Mouse (Mus musculus) bone marrow, adult 2 months (tissue): ENCODE measurements around the gene Cmtm4. TPM values are rescaled to one million over a fixed set of nuclear protein-coding genes. Genes with fewer than 3 reads are reported as not detected.

ENCODE experiments used
- H3K27ac ChIP-seq: fragments of 200-500 bp; 2 replicates; pipeline ENCODE4 v1.5.1; 2012; ENCODE audit warnings: low read depth, mild to moderate bottlenecking, control low read depth, inconsistent platforms, low read length; ENCODE audit not compliant: control insufficient read depth, poor library complexity, insufficient read depth
- H3K4me1 ChIP-seq: fragments of 200-500 bp; 2 replicates; pipeline ENCODE4 v1.6.1; 2011; ENCODE audit warnings: low read length; ENCODE audit not compliant: control insufficient read depth, insufficient read depth
- H3K4me3 ChIP-seq: fragments of 200-500 bp; replicated peaks from 2 replicates; pipeline ENCODE3; 2011; ENCODE audit warnings: mild to moderate bottlenecking, low read depth, low read length, control low read depth; ENCODE audit not compliant: control insufficient read depth
- CTCF ChIP-seq: fragments of 200-500 bp; IDR thresholded peaks from 2 replicates; pipeline ENCODE4 v1.5.1; 2011; ENCODE audit warnings: low read length, control low read depth; ENCODE audit not compliant: control insufficient read depth, insufficient read depth
- POLR2A ChIP-seq: fragments of 200-500 bp; IDR thresholded peaks from 2 replicates; pipeline ENCODE4 v1.6.1; 2011; ENCODE audit warnings: low read depth, mild to moderate bottlenecking, control low read depth, low read length, borderline replicate concordance; ENCODE audit not compliant: control insufficient read depth
- WGBS: fragments of 180-500 bp; shearing (Covaris S2); methylation state at CpG from one replicate; pipeline ENCODE4 v1.1.7; 2018; 5-methylcytosine and 5-hydroxymethylcytosine counted together
- polyA plus RNA-seq: library from polyadenylated mRNA; stranded (reverse); fragments of >200 nt; gene quantifications from 2 replicates; pipeline ENCODE4 v1.2.4, GENCODE M21; 2011; ENCODE audit warnings: low replicate concordance; ENCODE audit not compliant: missing spikeins, insufficient read depth, insufficient read length

Cmtm4 gene
- 0.50 and 2.4 TPM in 2 replicates for polyA plus RNA-seq

GRCm38 (mm10) chr8:104395703-104396357 lies at the start of gene Cmtm4:
TSS of gene Cmtm4 (minus strand) at chr8:104395807.
- Histone ChIP-seq H3K27ac (no peak within 1 kb of the TSS), H3K4me3 (peak within 1 kb of the TSS; percentile 48), H3K4me1 (no peaks in the 10 kb centered on the region)
- WGBS, result 4% methylated on average over 50 of the region's 54 CpGs
- no peak for TF ChIP-seq CTCF
- no peak for TF ChIP-seq POLR2A

- H3K4me1 ChIP-seq, result peaks cover 4% of the 10 kb centered on the region
- TF ChIP-seq POLR2A, result no peak
- no peak for TF ChIP-seq CTCF
- H3K4me3 ChIP-seq, result no peak overlapping the region
- no peak overlapping the region for H3K27ac ChIP-seq
- 63% methylated on average over 6 of the region's 6 CpGs for WGBS
These were observed 49.6 kb upstream of the Cmtm4 start for GRCm38 (mm10) chr8:104445248-104445647.

- H3K4me1 ChIP-seq, result peaks cover 4% of the 10 kb centered on the region
- WGBS, result 52% methylated on average over 7 of the region's 7 CpGs
- H3K27ac ChIP-seq, result peak overlapping the region; percentile 96; the same call in 1 of the 2 replicates
- H3K4me3 ChIP-seq, result no peak overlapping the region
- no peak for TF ChIP-seq CTCF
- no peak for TF ChIP-seq POLR2A
These were observed 47.6 kb upstream of the Cmtm4 start for GRCm38 (mm10) chr8:104443125-104443679.

GRCm38 (mm10) chr8:104442299-104443124 lies 46.9 kb upstream of the Cmtm4 start, which contains the start of gene Dync1li2:
TSS of gene Dync1li2 (minus strand) at chr8:104443047.
- peak within 1 kb of the TSS; percentile 98 for H3K4me3 ChIP-seq
- WGBS, result under 1% methylated on average over 75 of the region's 75 CpGs
- H3K27ac ChIP-seq, result peak within 1 kb of the TSS; percentile 96
- H3K4me1 ChIP-seq, result peaks cover 4% of the 10 kb centered on the region
- TF ChIP-seq POLR2A (peak; percentile 64; the same call in 1 of the 2 replicates), CTCF (peak; percentile 90)

GRCm38 (mm10) chr8:104441613-104442012 lies 46.0 kb upstream of the Cmtm4 start:
- TF ChIP-seq CTCF (no peak), POLR2A (no peak)
- 68% methylated on average over 7 of the region's 7 CpGs for WGBS
- Histone ChIP-seq H3K4me1 (peaks cover 4% of the 10 kb centered on the region), H3K4me3 (peak overlapping the region; percentile 98), H3K27ac (no peak overlapping the region)

GRCm38 (mm10) chr8:104439461-104439860 lies 43.9 kb upstream of the Cmtm4 start:
- H3K4me3 ChIP-seq, result no peak overlapping the region
- no peak overlapping the region for H3K27ac ChIP-seq
- TF ChIP-seq CTCF, result no peak
- TF ChIP-seq POLR2A, result no peak
- H3K4me1 ChIP-seq, result peaks cover 6% of the 10 kb centered on the region
- WGBS, result 89% methylated on average over 8 of the region's 8 CpGs

DNA sequence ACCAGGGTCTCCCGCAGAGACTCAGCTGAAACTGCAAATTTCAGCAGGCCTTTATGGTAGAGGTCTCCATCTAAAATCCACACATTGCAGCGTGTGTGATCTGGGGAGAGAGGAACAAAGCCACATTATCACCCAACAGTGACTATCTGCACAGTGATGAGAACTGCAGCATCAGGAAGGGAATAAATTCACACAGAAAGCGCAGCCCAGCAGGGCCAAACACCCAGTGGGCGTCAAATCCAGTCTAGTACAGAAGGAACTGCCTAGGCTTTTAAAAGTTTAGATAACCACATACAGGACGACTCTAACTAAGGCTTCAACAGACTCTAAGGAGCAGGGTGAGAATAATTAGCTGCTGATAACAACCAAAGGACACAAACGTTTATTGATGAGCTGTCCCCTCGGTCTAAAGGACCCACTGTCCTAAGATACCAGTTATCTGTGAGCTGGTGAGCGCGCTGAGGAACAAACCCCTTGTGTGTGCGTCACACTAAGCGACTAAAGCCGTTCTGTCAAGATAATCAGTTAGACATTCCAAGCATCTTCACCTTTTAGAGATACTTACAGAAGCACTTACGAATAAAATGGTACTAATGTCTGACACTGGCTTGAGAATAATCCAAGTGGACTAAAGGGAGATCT lies 42.0 kb upstream of the Cmtm4 start:
- no peak overlapping the region for H3K4me3 ChIP-seq
- no peak for TF ChIP-seq CTCF
- TF ChIP-seq POLR2A, result no peak
- H3K4me1 ChIP-seq, result peaks cover 6% of the 10 kb centered on the region
- WGBS, result 89% methylated on average over 13 of the region's 13 CpGs
- H3K27ac ChIP-seq, result no peak overlapping the region
